Mouse (Mus musculus): ENCODE data around the gene Il4i1. TPM values are rescaled to one million over a fixed set of nuclear protein-coding genes. Genes with fewer than 3 reads are reported as not detected.
"Not testable (repeated sequence)": the region's sequence is repeated elsewhere in the genome, so short reads cannot be mapped to it uniquely, and the experiment has no call there.

The Il4i1 gene
- total RNA-seq, 2 experiments from 2014 or later: 2.2 to 2.4 TPM

GRCm38 (mm10) chr7:44860576-44861428 lies 44.6 kb downstream of the Il4i1 start:
- intact Hi-C loops (cut with DNase I): no loop called here
- DNase-seq (ENCODE audit: low spot score in 2 of 2): no peak

DNA sequence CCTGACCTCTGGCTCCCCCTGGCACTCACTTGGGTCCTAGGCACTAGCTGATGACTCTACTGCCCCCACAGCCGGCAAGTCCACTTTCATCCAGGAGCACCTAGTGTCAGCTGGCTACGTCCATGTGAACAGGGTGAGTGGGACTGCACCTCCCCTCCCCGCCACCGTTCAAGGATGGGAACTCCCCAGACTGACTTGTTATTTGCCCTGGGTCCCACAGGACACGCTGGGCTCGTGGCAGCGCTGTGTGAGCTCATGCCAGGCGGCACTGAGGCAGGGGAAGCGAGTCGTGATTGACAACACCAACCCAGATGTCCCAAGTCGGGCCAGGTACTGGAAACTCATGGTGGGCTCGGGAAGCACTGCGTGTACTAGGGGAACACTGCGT lies 45.2 kb downstream of the Il4i1 start:
- intact Hi-C loops (cut with DNase I): no loop called here
- no peak for DNase-seq (ENCODE audit: low spot score in 2 of 2)

DNA sequence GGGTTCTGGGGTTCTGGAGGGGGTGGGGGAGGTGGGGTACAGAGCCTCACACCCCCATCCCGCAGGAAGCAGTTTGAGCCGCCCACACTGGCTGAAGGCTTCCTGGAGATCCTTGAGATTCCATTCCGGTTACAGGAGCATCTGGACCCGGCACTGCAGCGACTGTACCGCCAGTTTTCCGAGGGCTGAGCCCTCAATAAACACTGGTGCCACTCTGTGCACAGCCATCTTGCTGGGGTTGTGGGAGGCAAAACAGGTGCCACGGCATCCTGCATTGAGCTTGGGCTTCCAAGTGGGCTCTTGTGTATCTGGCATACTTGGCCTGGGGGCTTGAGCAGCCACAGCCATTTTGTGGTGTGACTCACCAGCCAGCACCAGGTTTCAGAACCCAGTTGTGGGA lies 46.2 kb downstream of the Il4i1 start:
- DNase-seq (ENCODE audit: low spot score in 2 of 2): no peak
- intact Hi-C loops (cut with DNase I): no loop called here

- intact Hi-C loops (cut with DNase I): no loop called here
- DNase-seq (ENCODE audit: low spot score in 2 of 2): no peak
These were observed 47.0 kb downstream of the Il4i1 start for GRCm38 (mm10) chr7:44863210-44863609.

- DNase-seq (ENCODE audit: low spot score in 2 of 2): no peak
- intact Hi-C loops (cut with DNase I): no loop called here
These were observed 47.9 kb downstream of the Il4i1 start for GRCm38 (mm10) chr7:44863982-44864494.

DNA sequence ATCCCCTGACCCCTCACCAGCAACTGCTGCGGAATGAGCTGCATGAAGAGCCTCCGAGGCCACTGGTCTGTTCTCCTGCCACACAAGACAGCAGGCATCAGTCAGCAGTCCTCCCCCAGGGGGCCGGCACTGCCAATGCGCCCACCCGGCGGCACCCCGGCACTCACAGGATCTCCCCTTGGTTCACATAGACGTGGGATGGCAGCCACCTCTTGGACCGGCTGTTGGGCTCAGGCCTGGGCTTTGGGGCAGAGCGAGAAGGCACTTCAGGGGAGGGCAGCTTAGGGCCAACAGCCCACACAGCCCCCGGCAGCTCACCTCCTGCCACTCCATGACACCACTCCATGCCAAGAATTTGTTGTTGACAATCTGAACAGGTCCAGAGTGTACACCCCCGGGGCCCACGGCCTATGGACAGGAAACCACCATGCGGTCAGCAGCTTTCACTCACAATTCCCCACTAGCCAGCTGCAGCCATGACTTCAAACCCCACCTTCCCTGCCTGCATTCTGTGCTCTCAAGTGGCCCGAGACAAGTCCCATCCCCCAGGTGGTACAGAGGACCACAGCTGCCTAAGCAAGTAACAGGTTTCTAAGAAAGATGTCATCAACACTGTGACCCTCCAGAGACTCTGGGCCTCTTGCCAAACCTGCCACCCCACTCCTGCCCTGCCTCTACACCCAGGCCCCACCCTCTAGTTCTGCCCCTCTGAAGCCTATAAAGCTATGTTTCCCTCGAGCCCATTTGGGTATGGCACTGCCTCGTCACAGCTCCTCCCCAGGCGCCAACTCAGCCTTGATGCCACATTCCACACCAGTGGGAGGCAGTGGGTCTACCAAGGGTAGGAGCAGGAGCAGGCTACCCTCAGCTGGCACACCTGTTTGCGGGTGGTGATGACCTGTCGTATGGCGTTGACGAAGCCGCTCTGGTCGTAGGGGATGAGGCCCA lies 48.7 kb downstream of the Il4i1 start:
- intact Hi-C loops (cut with DNase I): no loop called here
- no peak for DNase-seq (ENCODE audit: low spot score in 2 of 2)

- intact Hi-C loops (cut with DNase I): no loop called here
- no peak for DNase-seq (ENCODE audit: low spot score in 2 of 2)
These were observed 50.3 kb downstream of the Il4i1 start for GRCm38 (mm10) chr7:44866276-44867009.

GRCm38 (mm10) chr7:44867010-44867702 lies 51.0 kb downstream of the Il4i1 start:
- intact Hi-C loops (cut with DNase I): no loop called here
- DNase-seq (ENCODE audit: low spot score in 2 of 2): no peak

DNA sequence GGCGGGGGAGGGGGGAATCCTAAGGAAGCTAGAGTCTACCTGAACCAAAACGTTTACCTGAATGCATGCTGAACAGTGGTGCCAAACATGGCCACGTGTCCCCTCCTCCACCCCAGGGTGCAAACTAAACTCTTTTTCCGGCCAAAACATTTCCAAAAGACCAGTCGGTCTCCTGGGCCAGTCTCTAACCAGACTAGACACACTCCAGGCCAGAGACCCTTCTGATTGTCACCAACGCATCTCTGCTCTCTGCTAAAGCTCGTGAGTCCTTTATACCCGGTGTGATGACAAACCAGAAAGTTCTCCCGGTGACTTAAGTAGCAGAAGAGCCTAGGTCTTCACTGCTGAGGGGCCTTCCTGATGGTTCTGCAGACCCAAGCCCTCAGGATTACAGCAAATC lies 51.6 kb downstream of the Il4i1 start:
- intact Hi-C loops (cut with DNase I): no loop called here
- no peak for DNase-seq (ENCODE audit: low spot score in 2 of 2)

DNA sequence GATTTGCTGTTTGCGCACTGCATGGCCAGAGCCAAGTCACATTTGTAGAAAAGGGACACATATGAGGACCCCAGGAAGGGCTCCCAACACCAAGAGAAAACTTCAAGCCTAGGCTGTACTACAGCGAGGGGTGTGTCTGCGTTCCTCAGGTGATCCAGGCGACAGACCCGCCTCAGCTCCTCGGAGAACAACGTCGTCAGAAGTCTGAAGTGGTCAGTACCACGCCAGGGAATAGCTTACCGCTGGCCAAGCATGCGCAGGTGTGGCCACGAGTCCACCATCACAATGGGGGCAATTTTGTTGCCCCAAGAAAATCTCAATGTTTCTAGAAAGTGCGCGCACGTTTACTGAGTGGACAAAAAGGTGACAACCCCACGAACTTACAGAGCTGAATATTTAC lies 52.3 kb downstream of the Il4i1 start:
- intact Hi-C loops (cut with DNase I): no loop called here
- no peak for DNase-seq (ENCODE audit: low spot score in 2 of 2)

GRCm38 (mm10) chr7:44868919-44869696 lies 52.9 kb downstream of the Il4i1 start:
- intact Hi-C loops (cut with DNase I): loop anchor here (1.0 kb wide), 1 partner anchor 20 kb away; the partner anchor contains the start of gene Tbc1d17
- DNase-seq (ENCODE audit: low spot score in 2 of 2): peak in 1 of 2 experiments; percentile 69

GRCm38 (mm10) chr7:44869697-44870528 lies 53.7 kb downstream of the Il4i1 start, which contains the start of gene Ptov1:
TSS of gene Ptov1 (minus strand) at chr7:44869788.
- intact Hi-C loops (cut with DNase I): loop anchor here (1.0 to 2.0 kb wide), 2 partner anchors 21 kb away; partner anchors contain the start of gene Tbc1d17
- DNase-seq (ENCODE audit: low spot score in 2 of 2): peak; percentile 95

DNA sequence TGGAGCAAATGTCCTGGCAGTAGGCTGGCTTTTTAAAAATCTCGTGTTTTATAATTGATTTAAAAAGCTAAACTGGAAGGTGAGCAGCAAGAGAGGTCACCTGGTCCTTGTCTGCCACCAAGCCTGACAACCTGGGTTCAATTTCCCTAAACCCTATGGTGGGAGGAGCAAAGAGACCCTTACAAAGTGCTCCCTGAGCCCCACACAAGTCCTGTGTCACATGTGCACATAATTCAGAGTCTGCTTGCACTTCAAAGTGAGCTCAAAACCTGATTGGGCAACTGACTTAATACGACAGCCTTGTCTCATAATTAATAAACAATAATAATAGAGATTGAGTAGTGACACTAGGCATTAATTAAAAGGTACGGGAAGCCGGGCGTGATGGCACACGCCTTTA lies 54.4 kb downstream of the Il4i1 start:
- no peak for DNase-seq (ENCODE audit: low spot score in 2 of 2)
- intact Hi-C loops (cut with DNase I): loop anchor here (2.0 kb wide), 1 partner anchor 20 kb away; no protein-coding TSS in a partner anchor

GRCm38 (mm10) chr7:44871181-44871580 lies 55.0 kb downstream of the Il4i1 start:
- DNase-seq (ENCODE audit: low spot score in 2 of 2): no peak
- intact Hi-C loops (cut with DNase I): loop anchor here (2.0 kb wide), 1 partner anchor 20 kb away; no protein-coding TSS in a partner anchor

- DNase-seq (ENCODE audit: low spot score in 2 of 2): not testable (repeated sequence)
- intact Hi-C loops (cut with DNase I): loop anchor here (2.0 kb wide), 1 partner anchor 19 kb away; no protein-coding TSS in a partner anchor
These were observed 55.6 kb downstream of the Il4i1 start for GRCm38 (mm10) chr7:44871774-44872173.

- intact Hi-C loops (cut with DNase I): no loop called here
- no peak for DNase-seq (ENCODE audit: low spot score in 2 of 2)
These were observed 61.6 kb downstream of the Il4i1 start for GRCm38 (mm10) chr7:44877833-44878232.

DNA sequence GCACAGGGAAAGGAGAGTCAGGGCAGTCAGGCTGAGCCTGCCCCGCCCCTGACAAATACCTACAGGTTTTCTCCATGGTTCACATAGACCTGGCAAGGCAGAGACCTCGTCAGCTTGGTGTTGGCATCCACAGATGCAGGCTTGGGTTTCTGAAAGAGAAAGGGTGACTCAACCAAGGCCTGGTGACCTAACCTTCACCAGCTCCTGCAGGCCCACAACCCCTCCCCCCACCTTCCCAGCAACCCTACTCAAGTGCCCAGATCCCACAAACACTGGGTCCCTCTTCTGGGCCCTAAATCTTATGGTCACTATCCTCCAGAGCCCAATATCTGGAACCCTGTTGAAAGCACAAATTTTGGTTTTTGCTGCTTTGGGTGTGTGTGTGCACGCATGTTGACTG lies 66.8 kb downstream of the Il4i1 start:
- intact Hi-C loops (cut with DNase I): no loop called here
- DNase-seq (ENCODE audit: low spot score in 2 of 2): no peak
